Mouse (Mus musculus) CH12.LX (cell line): ENCODE results near the gene Vps33b. TPM values are rescaled to one million over a fixed set of nuclear protein-coding genes. Genes with fewer than 3 reads are reported as not detected.

Experiments
- DNase-seq: peaks from one replicate; pipeline ENCODE4 v3.0.0-alpha.2; 2013; ENCODE audit errors: extremely low read depth
- H3K27ac ChIP-seq: 2 replicates; pipeline ENCODE4 v1.5.1; 2012; ENCODE audit warnings: low read depth, mild to moderate bottlenecking, control low read depth, moderate library complexity; ENCODE audit not compliant: insufficient read depth
- H3K27me3 ChIP-seq: replicated peaks from 2 replicates; pipeline ENCODE3; 2012; ENCODE audit warnings: inconsistent platforms
- H3K36me3 ChIP-seq, 2 experiments: replicated peaks in 1 of 2; 2 replicates each; pipeline versions ENCODE3 to v1.6.1; 2012; ENCODE audit warnings: inconsistent platforms in 1 of 2, low read length in 1 of 2, mild to moderate bottlenecking in 1 of 2, mixed read lengths in 1 of 2, moderate library complexity in 1 of 2; ENCODE audit not compliant: control insufficient read depth in 1 of 2, insufficient read depth in 1 of 2
- H3K4me1 ChIP-seq, 2 experiments: 2 replicates each; pipeline ENCODE4 v1.6.1; 2012; ENCODE audit warnings: inconsistent platforms in 1 of 2, moderate library complexity in 1 of 2; ENCODE audit not compliant: insufficient read depth in 2 of 2, control insufficient read depth in 1 of 2
- H3K4me2 ChIP-seq: 2 replicates; pipeline ENCODE4 v1.6.1; 2012; ENCODE audit warnings: low read depth, mild to moderate bottlenecking, control low read depth; ENCODE audit not compliant: poor library complexity, insufficient read depth, severe bottlenecking
- H3K4me3 ChIP-seq, 3 experiments: fragments of 150-350 bp in 1 of 3; sonication (generic) in 1 of 3; replicated peaks in 1 of 3; 2 replicates each; pipeline versions ENCODE3 to v1.5.1; 2011 to 2012; ENCODE audit warnings: low read depth in 2 of 3, low read length in 2 of 3, mild to moderate bottlenecking in 2 of 3, moderate library complexity in 2 of 3, control low read depth in 1 of 3, improper control_type of control experiment in 1 of 3, inconsistent platforms in 1 of 3, mixed read lengths in 1 of 3; ENCODE audit not compliant: poor library complexity in 1 of 3
- H3K79me2 ChIP-seq: replicated peaks from 2 replicates; pipeline ENCODE4 v1.6.1; 2012; ENCODE audit warnings: mild to moderate bottlenecking, moderate library complexity; ENCODE audit not compliant: control insufficient read depth, poor library complexity, insufficient read depth, severe bottlenecking; ENCODE audit errors: extremely low read depth
- H3K9ac ChIP-seq: 2 replicates; pipeline ENCODE4 v1.6.1; 2012; ENCODE audit warnings: low read depth, mild to moderate bottlenecking, control low read depth, moderate library complexity; ENCODE audit not compliant: insufficient read depth
- H3K9me3 ChIP-seq: replicated peaks from 2 replicates; pipeline ENCODE3; 2012; ENCODE audit warnings: low read length, inconsistent platforms, mixed read lengths
- BHLHE40 ChIP-seq: IDR thresholded peaks from 2 replicates; pipeline ENCODE4 v1.6.1; 2011; ENCODE audit warnings: mild to moderate bottlenecking, low read depth, low read length, improper control_type of control experiment
- CHD1 ChIP-seq: IDR thresholded peaks from 2 replicates; pipeline ENCODE4 v1.6.1; 2012; ENCODE audit warnings: low read depth, low read length, improper control_type of control experiment, inconsistent platforms
- CHD2 ChIP-seq: IDR thresholded peaks from 2 replicates; pipeline ENCODE4 v1.6.1; 2011; ENCODE audit warnings: low read length, improper control_type of control experiment
- CTCF ChIP-seq, 2 experiments: IDR thresholded peaks in 1 of 2; conservative IDR thresholded peaks in 1 of 2; 2 replicates each; pipeline ENCODE4 v1.5.1; 2011 to 2012; ENCODE audit warnings: low read depth in 2 of 2, low read length in 2 of 2, improper control_type of control experiment in 1 of 2, inconsistent platforms in 1 of 2, mild to moderate bottlenecking in 1 of 2, moderate library complexity in 1 of 2
- E2F4 ChIP-seq: IDR thresholded peaks from 2 replicates; pipeline ENCODE4 v1.6.1; 2011; ENCODE audit warnings: low read depth, low read length, improper control_type of control experiment; ENCODE audit not compliant: insufficient replicate concordance
- ELF1 ChIP-seq: IDR thresholded peaks from 2 replicates; pipeline ENCODE4 v1.6.1; 2014; ENCODE audit warnings: low read depth, mild to moderate bottlenecking, inconsistent platforms, low read length, improper control_type of control experiment
- EP300 ChIP-seq: IDR thresholded peaks from 2 replicates; pipeline ENCODE4 v1.6.1; 2011; ENCODE audit warnings: low read length, improper control_type of control experiment
- ETS1 ChIP-seq: conservative IDR thresholded peaks from 2 replicates; pipeline ENCODE4 v1.6.1; 2012; ENCODE audit warnings: low read depth, mild to moderate bottlenecking, inconsistent platforms, low read length, improper control_type of control experiment, moderate library complexity
- GABPA ChIP-seq: IDR thresholded peaks from 2 replicates; pipeline ENCODE4 v1.6.1; 2012; ENCODE audit warnings: low read depth, low read length, improper control_type of control experiment, inconsistent platforms; ENCODE audit not compliant: insufficient replicate concordance
- HCFC1 ChIP-seq: IDR thresholded peaks from 2 replicates; pipeline ENCODE4 v1.6.1; 2012; ENCODE audit warnings: low read depth, mild to moderate bottlenecking, inconsistent platforms, low read length, improper control_type of control experiment
- IRF4 ChIP-seq: IDR thresholded peaks from 2 replicates; pipeline ENCODE4 v1.6.1; 2014; ENCODE audit warnings: low read depth, mild to moderate bottlenecking, inconsistent platforms, low read length, improper control_type of control experiment
- JUN ChIP-seq: IDR thresholded peaks from 2 replicates; pipeline ENCODE4 v1.6.1; 2011; ENCODE audit warnings: low read depth, mild to moderate bottlenecking, low read length, improper control_type of control experiment, moderate library complexity; ENCODE audit not compliant: insufficient read depth
- JUND ChIP-seq: conservative IDR thresholded peaks from 2 replicates; pipeline ENCODE4 v1.6.1; 2011; ENCODE audit warnings: low read depth, low read length, improper control_type of control experiment
- KAT2A ChIP-seq: IDR thresholded peaks from 2 replicates; pipeline ENCODE4 v1.6.1; 2012; ENCODE audit warnings: low read length, improper control_type of control experiment, inconsistent platforms; ENCODE audit not compliant: insufficient replicate concordance
- MAFK ChIP-seq: IDR thresholded peaks from 2 replicates; pipeline ENCODE4 v1.6.1; 2011; ENCODE audit warnings: low read length, improper control_type of control experiment; ENCODE audit not compliant: insufficient replicate concordance
- MAX ChIP-seq: IDR thresholded peaks from 2 replicates; pipeline ENCODE4 v1.6.1; 2011; ENCODE audit warnings: low read length, improper control_type of control experiment
- MAZ ChIP-seq: IDR thresholded peaks from 2 replicates; pipeline ENCODE4 v1.6.1; 2012; ENCODE audit warnings: low read depth, mild to moderate bottlenecking, inconsistent platforms, low read length, improper control_type of control experiment, moderate library complexity
- MEF2A ChIP-seq: IDR thresholded peaks from 2 replicates; pipeline ENCODE4 v1.6.1; 2014; ENCODE audit warnings: low read depth, mild to moderate bottlenecking, inconsistent platforms, low read length, improper control_type of control experiment, borderline replicate concordance
- MXI1 ChIP-seq: IDR thresholded peaks from 2 replicates; pipeline ENCODE4 v1.6.1; 2011; ENCODE audit warnings: mild to moderate bottlenecking, low read depth, low read length, improper control_type of control experiment
- MYC ChIP-seq: IDR thresholded peaks from 2 replicates; pipeline ENCODE4 v1.6.1; 2011; ENCODE audit warnings: low read depth, mild to moderate bottlenecking, improper control_type of control experiment, low read length
- NELFE ChIP-seq: IDR thresholded peaks from 2 replicates; pipeline ENCODE4 v1.6.1; 2011; ENCODE audit warnings: low read depth, low read length, improper control_type of control experiment
- NRF1 ChIP-seq: IDR thresholded peaks from 2 replicates; pipeline ENCODE4 v1.6.1; 2014; ENCODE audit warnings: low read depth, mild to moderate bottlenecking, inconsistent platforms, low read length, improper control_type of control experiment, moderate library complexity
- PAX5 ChIP-seq: IDR thresholded peaks from 2 replicates; pipeline ENCODE4 v1.6.1; 2012; ENCODE audit warnings: low read length, inconsistent platforms, mixed read lengths
- POLR2A ChIP-seq: IDR thresholded peaks from 2 replicates; pipeline ENCODE4 v1.6.1; 2011; ENCODE audit warnings: low read depth, mild to moderate bottlenecking, improper control_type of control experiment, low read length
- POLR2AphosphoS2 ChIP-seq: IDR thresholded peaks from 2 replicates; pipeline ENCODE4 v1.6.1; 2011; ENCODE audit warnings: low read depth, low read length, improper control_type of control experiment
- RAD21 ChIP-seq: IDR thresholded peaks from 2 replicates; pipeline ENCODE4 v1.6.1; 2011; ENCODE audit warnings: low read depth, mild to moderate bottlenecking, low read length, improper control_type of control experiment, moderate library complexity
- RCOR1 ChIP-seq: conservative IDR thresholded peaks from 2 replicates; pipeline ENCODE4 v1.6.1; 2012; ENCODE audit warnings: low read depth, mild to moderate bottlenecking, inconsistent platforms, low read length, improper control_type of control experiment
- SIN3A ChIP-seq: IDR thresholded peaks from 2 replicates; pipeline ENCODE4 v1.6.1; 2012; ENCODE audit warnings: low read length, improper control_type of control experiment, inconsistent platforms
- SMC3 ChIP-seq: IDR thresholded peaks from 2 replicates; pipeline ENCODE4 v1.6.1; 2011; ENCODE audit warnings: low read depth, low read length, improper control_type of control experiment
- TBP ChIP-seq: conservative IDR thresholded peaks from 2 replicates; pipeline ENCODE4 v1.6.1; 2011; ENCODE audit warnings: low read depth, low read length, improper control_type of control experiment
- TCF12 ChIP-seq: IDR thresholded peaks from 2 replicates; pipeline ENCODE4 v1.6.1; 2014; ENCODE audit warnings: low read depth, mild to moderate bottlenecking, inconsistent platforms, low read length, improper control_type of control experiment
- UBTF ChIP-seq: IDR thresholded peaks from 2 replicates; pipeline ENCODE4 v1.6.1; 2012; ENCODE audit warnings: low read depth, mild to moderate bottlenecking, inconsistent platforms, low read length, improper control_type of control experiment, moderate library complexity
- USF1 ChIP-seq: IDR thresholded peaks from 2 replicates; pipeline ENCODE4 v1.6.1; 2014; ENCODE audit warnings: low read depth, mild to moderate bottlenecking, inconsistent platforms, low read length, improper control_type of control experiment
- USF2 ChIP-seq: conservative IDR thresholded peaks from 2 replicates; pipeline ENCODE4 v1.6.1; 2011; ENCODE audit warnings: low read depth, low read length, improper control_type of control experiment
- ZC3H11A ChIP-seq: IDR thresholded peaks from 2 replicates; pipeline ENCODE4 v1.6.1; 2012; ENCODE audit warnings: low read depth, mild to moderate bottlenecking, inconsistent platforms, low read length, improper control_type of control experiment
- ZKSCAN1 ChIP-seq: IDR thresholded peaks from 2 replicates; pipeline ENCODE4 v1.6.1; 2012; ENCODE audit warnings: low read depth, inconsistent platforms, low read length, improper control_type of control experiment, borderline replicate concordance
- ZMIZ1 ChIP-seq: IDR thresholded peaks from 2 replicates; pipeline ENCODE4 v1.6.1; 2012; ENCODE audit warnings: low read depth, mild to moderate bottlenecking, inconsistent platforms, low read length, improper control_type of control experiment
- ZNF384 ChIP-seq: IDR thresholded peaks from 2 replicates; pipeline ENCODE4 v1.6.1; 2012; ENCODE audit warnings: low read depth, low read length, improper control_type of control experiment, inconsistent platforms
- dilution Hi-C: fragments of 300-500 bp; cut with MboI; formaldehyde crosslinking; loops from 2 replicates; pipeline ENCODE4 v1.14.3; 2020; ENCODE audit warnings: low sequenced_read_pairs; ENCODE audit not compliant: extremely low pct_unique_long_range_greater_than_20kb, extremely low pct_ligation_motif_present
- in situ Hi-C: fragments of 300-500 bp; cut with MboI; formaldehyde crosslinking; loops from 3 replicates; pipeline ENCODE4 v1.14.3; 2019; ENCODE audit warnings: low sequenced_read_pairs, low pct_ligation_motif_present, low pct_unique_long_range_greater_than_20kb, mixed read lengths
- polyA plus RNA-seq: library from polyadenylated mRNA; unstranded; fragments of >175 nt; gene quantifications from 2 replicates; pipeline ENCODE4 v1.2.1, GENCODE M21; 2012; ENCODE audit warnings: low read depth; ENCODE audit not compliant: insufficient read length
- total RNA-seq, 2 experiments: library from RNA; depleted of rRNA; stranded (reverse); fragments of 300-350 nt in 1 of 2; fragments of >200 nt in 1 of 2; gene quantifications; 2 replicates each; pipeline ENCODE4 v1.2.3; 2012 to 2014

Vps33b gene
- total and polyA plus RNA-seq, 3 experiments, result 15.5 to 23.2 (median 16.6) TPM

DNA sequence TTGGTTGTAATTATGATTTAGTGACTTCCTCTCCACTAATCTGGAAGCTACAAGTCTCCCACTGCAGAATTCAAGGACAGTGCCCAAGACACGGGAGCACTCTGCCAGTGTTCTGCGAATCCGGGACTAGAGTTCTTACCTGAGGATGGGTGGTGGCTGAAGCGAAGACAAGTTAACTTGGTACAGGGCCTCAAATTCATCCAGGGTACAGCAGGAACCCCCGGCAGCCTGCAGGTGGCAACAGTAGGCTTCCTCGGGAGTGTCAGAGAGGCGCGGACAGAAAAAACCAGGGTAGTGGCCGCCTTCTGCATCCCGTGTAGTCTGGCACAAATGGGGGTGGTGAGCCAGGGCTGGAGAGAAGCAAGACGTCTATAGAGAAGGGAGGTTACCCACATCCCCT is 71.3 kb downstream of the Vps33b start, which contains the start of gene Unc45a:
TSS of gene Unc45a (minus strand) at position 213 of the 400 bp plus-strand sequence.
- Histone ChIP-seq H3K9me3 (peaks cover 5% of the 10 kb centered on the region), H3K4me1 (peaks cover 16 to 45% of the 10 kb centered on the region in 2 experiments), H3K36me3 (peaks cover 15 to 32% of the 10 kb centered on the region in 2 experiments), H3K79me2 (no peaks in the 10 kb centered on the region), H3K4me3 (peak within 1 kb of the TSS; percentile 63 to 87 (median 67)), H3K27ac (peak within 1 kb of the TSS; percentile 82), H3K4me2 (peak within 1 kb of the TSS; percentile 88), H3K27me3 (peaks cover 15% of the 10 kb centered on the region), H3K9ac (peak within 1 kb of the TSS; percentile 67)
- dilution Hi-C loops, result no loop called here
- in situ Hi-C loops, result loop anchor here (5.0 kb wide), 1 partner anchor 37 kb away; no protein-coding TSS in a partner anchor
- peak; percentile 82 for DNase-seq
- TF ChIP-seq CTCF (conservative IDR thresholded peaks at IDR 0.05 in 1 of 2, IDR thresholded peaks at IDR 0.05 in 1 of 2; ENCODE audit: low read depth in 2 of 2, low read length in 2 of 2) (peak; percentile 12 to 92; a peak in 3 of 4 replicates), RAD21 (peak; percentile 78), SMC3 (peak; percentile 83), E2F4 (no peak), MEF2A (no peak), MAZ (0 out of 2 replicates have a peak, but pooled peaks have one; percentile 31), ZC3H11A (peak; percentile 18; the same call in 1 of the 2 replicates), MXI1 (no peak), EP300 (no peak), UBTF (no peak), GABPA (no peak), JUND (no peak), BHLHE40 (no peak), PAX5 (no peak), USF1 (no peak), MYC (no peak), CHD2 (no peak), KAT2A (no peak), MAFK (no peak), USF2 (no peak), SIN3A (peak; percentile 55), ZMIZ1 (no peak), NRF1 (no peak), NELFE (peak; percentile 40; the same call in 1 of the 2 replicates), IRF4 (peak; percentile 51; the same call in 1 of the 2 replicates), RCOR1 (no peak), ELF1 (0 out of 2 replicates have a peak, but pooled peaks have one; percentile 7), POLR2AphosphoS2 (no peak), TCF12 (no peak), TBP (no peak), ETS1 (no peak), HCFC1 (peak; percentile 44), ZKSCAN1 (no peak), ZNF384 (peak; percentile 76), CHD1 (0 out of 2 replicates have a peak, but pooled peaks have one; percentile 42), MAX (no peak), JUN (no peak), POLR2A (no peak)
